Mouse (Mus musculus) inflammation-experienced regulatory T-cells, adult 6 months (primary cell): ENCODE measurements around the gene 5530401A14Rik. TPM values are rescaled to one million over a fixed set of nuclear protein-coding genes. Genes with fewer than 3 reads are reported as not detected.

Source experiments
- ATAC-seq: one replicate; pipeline ENCODE4 v1.8.0; 2017
- polyA plus RNA-seq, 3 experiments: library from polyadenylated mRNA; unstranded; fragments of 100-300 nt; shearing (Covaris generic); gene quantifications; one replicate each; pipeline ENCODE4 v1.2.1; 2017

The 5530401A14Rik gene
- polyA plus RNA-seq, 3 experiments from 2014 or later = not detected

- ATAC-seq = no peak
These were observed 80.5 kb downstream of the 5530401A14Rik start for GRCm38 (mm10) chr11:81940988-81941387.

- ATAC-seq = no peak
These were observed 81.7 kb downstream of the 5530401A14Rik start for GRCm38 (mm10) chr11:81942167-81942566.

Other genes with a start within 250 kb of the 5530401A14Rik start
- not detected for gene Asic2, start 107.8 kb downstream of the 5530401A14Rik start, polyA plus RNA-seq
- gene Ccl2, start 174.9 kb downstream of the 5530401A14Rik start, polyA plus RNA-seq = not detected
- gene Gm17268, start 177.9 kb downstream of the 5530401A14Rik start, polyA plus RNA-seq = not detected
- not detected for gene Ccl7, start 185.0 kb downstream of the 5530401A14Rik start, polyA plus RNA-seq
- gene Ccl11, start 197.2 kb downstream of the 5530401A14Rik start, polyA plus RNA-seq = not detected
- gene Ccl12, start 241.2 kb downstream of the 5530401A14Rik start, polyA plus RNA-seq = not detected